Mouse (Mus musculus) ovary, postnatal 14 days (tissue): ENCODE results near the gene Ftsj1.

Experiments
- DNase-seq: peaks from one replicate; pipeline ENCODE4 v3.0.0; 2022; ENCODE audit warnings: low spot score

Ftsj1 gene

GRCm38 (mm10) chrX:8252334-8253285, at the start of gene Ftsj1:
Gene Ftsj1 (minus strand): TSS chrX:8252406.
- peak; percentile 55 for DNase-seq

- no peak for DNase-seq
Observed at GRCm38 (mm10) chrX:8288621-8289020, 36.4 kb upstream of the Ftsj1 start.

- DNase-seq = no peak
Observed at GRCm38 (mm10) chrX:8274056-8274455, 21.9 kb upstream of the Ftsj1 start.

GRCm38 (mm10) chrX:8272000-8272399, 19.8 kb upstream of the Ftsj1 start:
- no peak for DNase-seq

GRCm38 (mm10) chrX:8271083-8271820, 19.0 kb upstream of the Ftsj1 start, which contains the start of gene Slc38a5:
Gene Slc38a5 (plus strand): TSS chrX:8271133.
- DNase-seq = no peak

- DNase-seq = no peak
Observed at GRCm38 (mm10) chrX:8264222-8264621, 12.0 kb upstream of the Ftsj1 start.

GRCm38 (mm10) chrX:8263156-8263804, 11.1 kb upstream of the Ftsj1 start:
- no peak for DNase-seq

GRCm38 (mm10) chrX:8259478-8259877, 7.3 kb upstream of the Ftsj1 start:
- no peak for DNase-seq

- DNase-seq = no peak
Observed at GRCm38 (mm10) chrX:8255807-8256206, 3.6 kb upstream of the Ftsj1 start.

GRCm38 (mm10) chrX:8253711-8254110, 1.5 kb upstream of the Ftsj1 start:
- no peak for DNase-seq

GRCm38 (mm10) chrX:8251789-8252333, 345 bp downstream of the Ftsj1 start:
- no peak for DNase-seq

GRCm38 (mm10) chrX:8248542-8249120, 3.6 kb downstream of the Ftsj1 start:
- no peak for DNase-seq

- DNase-seq = no peak
Observed at GRCm38 (mm10) chrX:8247680-8248079, 4.5 kb downstream of the Ftsj1 start.

- no peak for DNase-seq
Observed at GRCm38 (mm10) chrX:8238804-8239395, 13.3 kb downstream of the Ftsj1 start.

GRCm38 (mm10) chrX:8236704-8237103, 15.5 kb downstream of the Ftsj1 start:
- DNase-seq = no peak

GRCm38 (mm10) chrX:8233602-8234001, 18.6 kb downstream of the Ftsj1 start:
- no peak for DNase-seq

- no peak for DNase-seq
Observed at GRCm38 (mm10) chrX:8230272-8230671, 21.9 kb downstream of the Ftsj1 start.

GRCm38 (mm10) chrX:8223473-8223872, 28.7 kb downstream of the Ftsj1 start:
- no peak for DNase-seq

GRCm38 (mm10) chrX:8222678-8223421, 29.4 kb downstream of the Ftsj1 start:
- DNase-seq = no peak

GRCm38 (mm10) chrX:8222296-8222677, 29.9 kb downstream of the Ftsj1 start:
- no peak for DNase-seq

- no peak for DNase-seq
Observed at GRCm38 (mm10) chrX:8219651-8220050, 32.6 kb downstream of the Ftsj1 start.
